Mouse (Mus musculus): ENCODE results near the gene Rabepk. TPM values are rescaled to one million over a fixed set of nuclear protein-coding genes. Genes with fewer than 3 reads are reported as not detected.

The Rabepk gene
- 3.3 TPM for polyA plus RNA-seq (2014; fragmentation: Illumina TruSeq; extraction: RNeasy Lipid Tissue Mini Kit (QIAGEN cat#74804); ENCODE audit: low read depth, low replicate concordance)

GRCm38 (mm10) chr2:34799357-34800256, at the start of gene Rabepk:
Rabepk (minus strand) TSS chr2:34799912.

GRCm38 (mm10) chr2:34832766-34833457, 33.2 kb upstream of the Rabepk start, which contains the start of gene Gm34653:
Gm34653 (plus strand) TSS chr2:34833007.

DNA sequence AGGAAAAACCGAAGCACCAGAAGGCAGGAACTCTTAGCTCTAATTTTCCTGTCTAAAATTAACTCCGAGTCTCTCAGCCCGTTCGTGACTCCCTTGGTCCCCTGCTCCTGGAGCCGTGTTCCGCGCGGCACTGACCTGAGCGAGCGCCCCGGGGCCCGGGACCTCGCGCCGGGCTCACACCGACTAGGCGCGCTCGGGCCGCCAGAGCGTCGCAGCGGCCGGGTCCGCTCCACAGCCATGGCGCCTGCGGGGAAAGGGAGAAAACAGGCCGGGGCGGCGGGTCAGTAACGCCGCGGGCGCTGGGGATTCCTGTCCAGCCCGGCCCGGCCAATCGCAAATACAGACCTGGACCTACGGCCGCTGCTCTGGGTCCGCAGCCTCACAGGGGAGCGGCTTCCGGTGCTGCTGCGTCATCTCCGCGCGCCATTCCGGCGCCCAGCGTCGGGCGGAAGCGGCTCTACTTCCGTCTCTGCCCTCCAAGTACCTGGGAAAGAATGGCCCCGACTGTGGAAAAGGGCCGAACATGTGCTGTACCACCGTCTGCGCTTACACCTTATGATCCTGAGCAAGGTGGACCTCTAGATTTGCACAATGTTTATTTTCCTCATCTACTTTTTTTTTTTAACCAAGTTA, 26.2 kb upstream of the Rabepk start, which contains the start of gene Fbxw2:
Fbxw2 (minus strand) TSS at position 485 of the 633 bp plus-strand sequence.

GRCm38 (mm10) chr2:34771368-34772226, 28.1 kb downstream of the Rabepk start, which contains the start of gene Hspa5:
Hspa5 (plus strand) TSS chr2:34771970.

DNA sequence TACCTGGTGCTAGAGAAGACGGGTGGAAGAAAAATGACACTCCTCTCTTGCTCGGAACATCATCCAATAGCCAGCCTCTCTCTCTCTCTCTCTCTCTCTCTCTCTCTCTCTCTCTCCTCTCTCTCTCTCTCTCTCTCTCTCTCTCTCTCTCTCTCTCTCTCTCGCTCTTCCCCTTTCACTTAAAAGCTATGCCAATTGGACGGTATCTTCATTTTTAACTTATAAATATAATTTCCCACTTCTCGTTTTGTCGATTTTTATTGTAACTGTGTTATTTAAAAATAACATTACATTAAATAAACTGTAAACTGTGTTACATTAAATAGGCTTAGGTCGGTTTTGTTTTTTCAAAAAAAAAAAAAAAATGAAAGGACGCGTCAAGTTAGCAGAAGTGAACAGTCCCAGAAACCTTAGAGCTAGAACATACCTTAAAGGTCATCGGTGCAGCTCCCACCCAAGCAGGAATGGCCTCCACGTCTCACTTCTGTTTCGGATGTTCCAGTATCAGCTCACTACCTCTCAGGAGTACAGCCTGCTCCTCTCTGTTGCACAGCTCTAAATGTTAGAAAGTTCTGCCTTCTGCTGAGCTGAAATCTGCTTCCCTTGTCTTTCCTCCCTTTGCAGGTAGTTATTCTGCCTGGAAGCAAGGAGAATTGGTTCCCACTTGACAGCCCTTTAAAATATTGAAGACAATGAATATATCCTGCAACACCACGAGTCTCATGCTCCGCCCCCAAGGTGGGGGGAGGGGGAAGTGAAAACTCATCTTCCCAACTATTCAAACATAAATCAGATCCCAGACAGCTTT, 45.0 kb downstream of the Rabepk start, which contains the start of gene Gapvd1:
Gapvd1 (minus strand) TSS at position 682 of the 808 bp plus-strand sequence.

Other genes starting within 250 kb of the Rabepk start
- 18.0 TPM for gene Gapvd1, start 44.7 kb downstream of the Rabepk start, polyA plus RNA-seq (2014; fragmentation: Illumina TruSeq; extraction: RNeasy Lipid Tissue Mini Kit (QIAGEN cat#74804); ENCODE audit: low read depth, low replicate concordance)
- 1,172 TPM for gene Hspa5, start 27.9 kb downstream of the Rabepk start, polyA plus RNA-seq (2014; fragmentation: Illumina TruSeq; extraction: RNeasy Lipid Tissue Mini Kit (QIAGEN cat#74804); ENCODE audit: low read depth, low replicate concordance)
- gene Fbxw2, start 26.4 kb upstream of the Rabepk start, polyA plus RNA-seq (2014; fragmentation: Illumina TruSeq; extraction: RNeasy Lipid Tissue Mini Kit (QIAGEN cat#74804); ENCODE audit: low read depth, low replicate concordance) = 53.2 TPM
- not detected for gene Gm34653, start 33.1 kb upstream of the Rabepk start, polyA plus RNA-seq (2014; fragmentation: Illumina TruSeq; extraction: RNeasy Lipid Tissue Mini Kit (QIAGEN cat#74804); ENCODE audit: low read depth, low replicate concordance)
- 62.6 TPM for gene Cutal, start 74.5 kb upstream of the Rabepk start, polyA plus RNA-seq (2014; fragmentation: Illumina TruSeq; extraction: RNeasy Lipid Tissue Mini Kit (QIAGEN cat#74804); ENCODE audit: low read depth, low replicate concordance)
- gene Psmd5, start 75.1 kb upstream of the Rabepk start, polyA plus RNA-seq (2014; fragmentation: Illumina TruSeq; extraction: RNeasy Lipid Tissue Mini Kit (QIAGEN cat#74804); ENCODE audit: low read depth, low replicate concordance) = 31.5 TPM
- not detected for gene Phf19, start 114.1 kb upstream of the Rabepk start, polyA plus RNA-seq (2014; fragmentation: Illumina TruSeq; extraction: RNeasy Lipid Tissue Mini Kit (QIAGEN cat#74804); ENCODE audit: low read depth, low replicate concordance)
- gene Traf1, start 161.9 kb upstream of the Rabepk start, polyA plus RNA-seq (2014; fragmentation: Illumina TruSeq; extraction: RNeasy Lipid Tissue Mini Kit (QIAGEN cat#74804); ENCODE audit: low read depth, low replicate concordance) = 0.21 TPM

Measured in liver, adult 10 weeks (tissue).